Mouse (Mus musculus) MEL (cell line): ENCODE measurements around the gene Efna3. TPM values are rescaled to one million over a fixed set of nuclear protein-coding genes. Genes with fewer than 3 reads are reported as not detected.

ENCODE experiments used
- DNase-seq: peaks from one replicate; pipeline ENCODE4 v3.0.0; 2011; ENCODE audit warnings: low read depth, low spot score
- H3K27ac ChIP-seq: 2 replicates; pipeline ENCODE4 v1.5.1; 2012; ENCODE audit warnings: low read depth, mild to moderate bottlenecking, control low read depth, low read length, moderate library complexity; ENCODE audit not compliant: control insufficient read depth
- H3K27me3 ChIP-seq, 2 experiments: fragments of 150-350 bp in 1 of 2; sonication (generic) in 1 of 2; 2 replicates each; pipeline ENCODE4 v1.6.1; 2012; ENCODE audit warnings: low read length in 2 of 2, mild to moderate bottlenecking in 2 of 2, improper control_type of control experiment in 1 of 2, moderate library complexity in 1 of 2; ENCODE audit not compliant: insufficient read depth in 2 of 2, control insufficient read depth in 1 of 2
- H3K36me3 ChIP-seq, 2 experiments: 2 replicates each; pipeline ENCODE4 v1.6.1; 2012 to 2014; ENCODE audit warnings: low read length in 2 of 2, improper control_type of control experiment in 1 of 2, inconsistent platforms in 1 of 2, mild to moderate bottlenecking in 1 of 2; ENCODE audit not compliant: insufficient read depth in 2 of 2, control insufficient read depth in 1 of 2
- H3K4me1 ChIP-seq, 2 experiments: fragments of 150-350 bp in 1 of 2; sonication (generic) in 1 of 2; 2 replicates each; pipeline ENCODE4 v1.6.1; 2012; ENCODE audit warnings: low read length in 2 of 2, improper control_type of control experiment in 1 of 2, mild to moderate bottlenecking in 1 of 2; ENCODE audit not compliant: insufficient read depth in 2 of 2, control insufficient read depth in 1 of 2
- H3K4me3 ChIP-seq, 2 experiments: fragments of 150-350 bp in 1 of 2; sonication (generic) in 1 of 2; 2 replicates each; pipeline ENCODE4 v1.5.1; 2012; ENCODE audit warnings: low read depth in 2 of 2, low read length in 2 of 2, mild to moderate bottlenecking in 2 of 2, moderate library complexity in 2 of 2, control low read depth in 1 of 2, improper control_type of control experiment in 1 of 2; ENCODE audit not compliant: control insufficient read depth in 1 of 2, insufficient read depth in 1 of 2
- H3K79me2 ChIP-seq: 2 replicates; pipeline ENCODE4 v1.6.1; 2012; ENCODE audit warnings: mild to moderate bottlenecking, low read length, moderate library complexity; ENCODE audit not compliant: control insufficient read depth, poor library complexity, insufficient read depth
- H3K9ac ChIP-seq: 2 replicates; pipeline ENCODE4 v1.6.1; 2012; ENCODE audit warnings: low read depth, mild to moderate bottlenecking, control low read depth, low read length, moderate library complexity; ENCODE audit not compliant: control insufficient read depth, poor library complexity, severe bottlenecking
- H3K9me3 ChIP-seq: fragments of 150-350 bp; sonication (generic); replicated peaks from 2 replicates; pipeline ENCODE4 v1.6.1; 2012; ENCODE audit warnings: mild to moderate bottlenecking, low read length, improper control_type of control experiment, moderate library complexity; ENCODE audit not compliant: insufficient read depth
- BHLHE40 ChIP-seq: IDR thresholded peaks from 2 replicates; pipeline ENCODE4 v1.6.1; 2012; ENCODE audit warnings: low read depth, mild to moderate bottlenecking, inconsistent platforms, low read length, improper control_type of control experiment, borderline replicate concordance
- CHD1 ChIP-seq: IDR thresholded peaks from 2 replicates; pipeline ENCODE4 v1.6.1; 2012; ENCODE audit warnings: low read depth, mild to moderate bottlenecking, inconsistent platforms, low read length, improper control_type of control experiment
- CTCF ChIP-seq, 3 experiments: IDR thresholded peaks in 2 of 3; conservative IDR thresholded peaks in 1 of 3; 2 replicates each; pipeline ENCODE4 v1.5.1; 2011 to 2012; ENCODE audit warnings: low read length in 3 of 3, low read depth in 2 of 3, mild to moderate bottlenecking in 2 of 3, improper control_type of control experiment in 1 of 3, inconsistent platforms in 1 of 3, mixed read lengths in 1 of 3, moderate library complexity in 1 of 3; ENCODE audit not compliant: control insufficient read depth in 1 of 3, insufficient read depth in 1 of 3, poor library complexity in 1 of 3, severe bottlenecking in 1 of 3
- E2F4 ChIP-seq: IDR thresholded peaks from 2 replicates; pipeline ENCODE4 v1.6.1; 2011; ENCODE audit warnings: low read depth, low read length, improper control_type of control experiment, borderline replicate concordance
- ETS1 ChIP-seq: IDR thresholded peaks from 2 replicates; pipeline ENCODE4 v1.6.1; 2012; ENCODE audit warnings: low read depth, mild to moderate bottlenecking, inconsistent platforms, low read length, improper control_type of control experiment, moderate library complexity
- GABPA ChIP-seq: IDR thresholded peaks from 2 replicates; pipeline ENCODE4 v1.6.1; 2012; ENCODE audit warnings: low read depth, mild to moderate bottlenecking, inconsistent platforms, low read length, improper control_type of control experiment, moderate library complexity
- HCFC1 ChIP-seq: IDR thresholded peaks from 2 replicates; pipeline ENCODE4 v1.6.1; 2012; ENCODE audit warnings: low read depth, mild to moderate bottlenecking, inconsistent platforms, low read length, improper control_type of control experiment, moderate library complexity
- KAT2A ChIP-seq: conservative IDR thresholded peaks from 2 replicates; pipeline ENCODE4 v1.6.1; 2012; ENCODE audit warnings: low read depth, low read length, improper control_type of control experiment, inconsistent platforms
- MAFK ChIP-seq: IDR thresholded peaks from 2 replicates; pipeline ENCODE4 v1.6.1; 2011; ENCODE audit warnings: low read depth, mild to moderate bottlenecking, low read length, improper control_type of control experiment, borderline replicate concordance
- MAZ ChIP-seq: IDR thresholded peaks from 2 replicates; pipeline ENCODE4 v1.6.1; 2012; ENCODE audit warnings: low read depth, mild to moderate bottlenecking, inconsistent platforms, low read length, improper control_type of control experiment
- MEF2A ChIP-seq: IDR thresholded peaks from 2 replicates; pipeline ENCODE4 v1.6.1; 2014; ENCODE audit warnings: low read depth, mild to moderate bottlenecking, inconsistent platforms, low read length, improper control_type of control experiment; ENCODE audit not compliant: poor library complexity, insufficient replicate concordance, severe bottlenecking; ENCODE audit errors: extremely low read depth
- MXI1 ChIP-seq: IDR thresholded peaks from 2 replicates; pipeline ENCODE4 v1.6.1; 2011; ENCODE audit warnings: mild to moderate bottlenecking, low read depth, low read length, improper control_type of control experiment
- MYB ChIP-seq: IDR thresholded peaks from 2 replicates; pipeline ENCODE4 v1.6.1; 2011; ENCODE audit warnings: mild to moderate bottlenecking, low read depth, low read length, improper control_type of control experiment
- MYC ChIP-seq: IDR thresholded peaks from 2 replicates; pipeline ENCODE4 v1.6.1; 2011; ENCODE audit warnings: low read depth, mild to moderate bottlenecking, low read length, improper control_type of control experiment, moderate library complexity
- NELFE ChIP-seq: IDR thresholded peaks from 2 replicates; pipeline ENCODE4 v1.6.1; 2011; ENCODE audit warnings: low read depth, low read length, improper control_type of control experiment
- NRF1 ChIP-seq: IDR thresholded peaks from 2 replicates; pipeline ENCODE4 v1.6.1; 2014; ENCODE audit warnings: low read depth, mild to moderate bottlenecking, inconsistent platforms, low read length, improper control_type of control experiment, moderate library complexity; ENCODE audit not compliant: poor library complexity, insufficient read depth, severe bottlenecking
- POLR2A ChIP-seq, 2 experiments: IDR thresholded peaks; 2 replicates each; pipeline ENCODE4 v1.6.1; 2011 to 2012; ENCODE audit warnings: low read length in 2 of 2, mild to moderate bottlenecking in 2 of 2, control low read depth in 1 of 2, improper control_type of control experiment in 1 of 2, low read depth in 1 of 2, moderate library complexity in 1 of 2; ENCODE audit not compliant: control insufficient read depth in 1 of 2, insufficient read depth in 1 of 2, poor library complexity in 1 of 2
- POLR2AphosphoS2 ChIP-seq: IDR thresholded peaks from 2 replicates; pipeline ENCODE4 v1.6.1; 2011; ENCODE audit warnings: low read length, improper control_type of control experiment
- POLR2AphosphoS5 ChIP-seq: IDR thresholded peaks from 2 replicates; pipeline ENCODE4 v1.6.1; 2012; ENCODE audit warnings: low read depth, borderline replicate concordance, mild to moderate bottlenecking, inconsistent platforms, low read length, moderate library complexity, mixed read lengths
- RAD21 ChIP-seq: IDR thresholded peaks from 2 replicates; pipeline ENCODE4 v1.6.1; 2011; ENCODE audit warnings: mild to moderate bottlenecking, low read depth, low read length, improper control_type of control experiment
- RCOR1 ChIP-seq: IDR thresholded peaks from 2 replicates; pipeline ENCODE4 v1.6.1; 2012; ENCODE audit warnings: low read depth, mild to moderate bottlenecking, inconsistent platforms, low read length, improper control_type of control experiment
- SIN3A ChIP-seq: IDR thresholded peaks from 2 replicates; pipeline ENCODE4 v1.6.1; 2012; ENCODE audit warnings: low read length, improper control_type of control experiment, inconsistent platforms
- SMC3 ChIP-seq: IDR thresholded peaks from 2 replicates; pipeline ENCODE4 v1.6.1; 2011; ENCODE audit warnings: low read depth, low read length, improper control_type of control experiment
- TAL1 ChIP-seq: IDR thresholded peaks from 2 replicates; pipeline ENCODE4 v1.6.1; 2012; ENCODE audit warnings: mild to moderate bottlenecking, inconsistent platforms, low read length, moderate library complexity, mixed read lengths
- TBP ChIP-seq: IDR thresholded peaks from 2 replicates; pipeline ENCODE4 v1.8.0; 2011; ENCODE audit warnings: low read depth, low read length, improper control_type of control experiment
- TCF12 ChIP-seq: IDR thresholded peaks from 2 replicates; pipeline ENCODE4 v1.6.1; 2014; ENCODE audit warnings: low read depth, mild to moderate bottlenecking, inconsistent platforms, low read length, improper control_type of control experiment, moderate library complexity
- USF1 ChIP-seq: IDR thresholded peaks from 2 replicates; pipeline ENCODE4 v1.6.1; 2014; ENCODE audit warnings: low read depth, mild to moderate bottlenecking, inconsistent platforms, low read length, improper control_type of control experiment, moderate library complexity
- USF2 ChIP-seq, 2 experiments: IDR thresholded peaks; 2 replicates each; pipeline ENCODE4 v1.6.1; 2011 to 2012; ENCODE audit warnings: improper control_type of control experiment in 2 of 2, low read length in 2 of 2, borderline replicate concordance in 1 of 2, inconsistent platforms in 1 of 2, low read depth in 1 of 2, mild to moderate bottlenecking in 1 of 2; ENCODE audit not compliant: insufficient read depth in 1 of 2
- ZC3H11A ChIP-seq: IDR thresholded peaks from 2 replicates; pipeline ENCODE4 v1.6.1; 2012; ENCODE audit warnings: low read depth, mild to moderate bottlenecking, inconsistent platforms, low read length, improper control_type of control experiment
- ZKSCAN1 ChIP-seq: IDR thresholded peaks from 2 replicates; pipeline ENCODE4 v1.6.1; 2012; ENCODE audit warnings: low read depth, mild to moderate bottlenecking, inconsistent platforms, low read length, improper control_type of control experiment, moderate library complexity
- ZMIZ1 ChIP-seq: IDR thresholded peaks from 2 replicates; pipeline ENCODE4 v1.6.1; 2012; ENCODE audit warnings: low read depth, mild to moderate bottlenecking, inconsistent platforms, low read length, improper control_type of control experiment, moderate library complexity
- ZNF384 ChIP-seq: IDR thresholded peaks from 2 replicates; pipeline ENCODE4 v1.6.1; 2012; ENCODE audit warnings: low read depth, mild to moderate bottlenecking, inconsistent platforms, low read length, improper control_type of control experiment
- polyA plus RNA-seq, 2 experiments: library from polyadenylated mRNA; stranded (reverse) in 1 of 2; unstranded in 1 of 2; fragments of >175 nt in 1 of 2; fragments of >200 nt in 1 of 2; gene quantifications; 2 replicates each; pipeline versions ENCODE4 v1.2.1 to v1.2.4; 2012; ENCODE audit warnings: low replicate concordance in 2 of 2, low read depth in 1 of 2; ENCODE audit not compliant: insufficient read length in 2 of 2, insufficient read depth in 1 of 2, missing spikeins in 1 of 2
- total RNA-seq: library from RNA; depleted of rRNA; stranded (reverse); fragments of 300-350 nt; gene quantifications from 2 replicates; pipeline ENCODE4 v1.2.3, GENCODE M21; 2012

The Efna3 gene
- total and polyA plus RNA-seq, 3 experiments: 0.54 to 1.2 TPM; not detected in 1

GRCm38 (mm10) chr3:89339416-89339815 lies 16.7 kb upstream of the Efna3 start:
- TF ChIP-seq KAT2A (no peak), RAD21 (peak; percentile 62), HCFC1 (peak; percentile 54; the same call in 1 of the 2 replicates), CHD1 (no peak), TCF12 (no peak), NRF1 (no peak), MXI1 (no peak), TBP (no peak), ETS1 (no peak), USF1 (no peak), MYB (no peak), ZNF384 (no peak), BHLHE40 (no peak), ZMIZ1 (no peak), TAL1 (no peak), NELFE (no peak), ZC3H11A (peak; percentile 63), POLR2AphosphoS5 (no peak), MAFK (no peak), GABPA (no peak), POLR2A (IDR thresholded peaks at IDR 0.05; ENCODE audit: control insufficient read depth in 1 of 2, insufficient read depth in 1 of 2, low read depth in 1 of 2, low read length in 2 of 2, poor library complexity in 1 of 2) (no peak), MAZ (0 out of 2 replicates have a peak, but pooled peaks have one; percentile 40), POLR2AphosphoS2 (no peak), SMC3 (peak; percentile 81), CTCF (IDR thresholded peaks at IDR 0.05 in 2 of 3, conservative IDR thresholded peaks at IDR 0.05 in 1 of 3; ENCODE audit: control insufficient read depth in 1 of 3, insufficient read depth in 1 of 3, low read depth in 2 of 3, low read length in 3 of 3, poor library complexity in 1 of 3, severe bottlenecking in 1 of 3) (peak; percentile 96 to 100 (median 99)), SIN3A (peak; percentile 44; the same call in 1 of the 2 replicates), E2F4 (no peak), MEF2A (no peak), MYC (no peak), ZKSCAN1 (no peak), RCOR1 (no peak), USF2 (IDR thresholded peaks at IDR 0.05; ENCODE audit: borderline replicate concordance in 1 of 2, insufficient read depth in 1 of 2, low read depth in 1 of 2, low read length in 2 of 2) (no peak)
- TF ChIP-seq, all 39 proteins: peak for 7
- no peaks in the 10 kb centered on the region; the same call in 1 of the 2 replicates for H3K79me2 ChIP-seq
- H3K9me3 ChIP-seq: no peaks in the 10 kb centered on the region
- H3K4me3 ChIP-seq: no peak overlapping the region
- peak; percentile 85 for DNase-seq
- H3K9ac ChIP-seq: no peak overlapping the region
- no peaks in the 10 kb centered on the region for H3K27me3 ChIP-seq
- H3K4me1 ChIP-seq: peaks cover 4 to 11% of the 10 kb centered on the region in 2 experiments
- no peak overlapping the region for H3K27ac ChIP-seq
- peaks cover 0 to 8% of the 10 kb centered on the region in 2 experiments; a peak in 2 of 4 replicates for H3K36me3 ChIP-seq
